Comparison of ENCODE assay signal across 8 mouse cellular contexts in genomic region chr11:97029686-97030417, GRCm38 (mm10). TPM values are rescaled to one million over a fixed set of nuclear protein-coding genes. Genes with fewer than 3 reads are reported as not detected.
DNase-seq lines count a peak whose midpoint lies in the region; ATAC-seq and TF ChIP-seq lines count a peak whose summit lies in the region.

Scrn2 (plus strand) TSS chr11:97029938.

- peak within 1 kb of the TSS; percentile 83 for H3K4me2 ChIP-seq in embryonic facial prominence, embryonic 12.5 days (replicated peaks)
- H3K4me2 ChIP-seq in limb, embryonic 14.5 days (replicated peaks; ENCODE audit: low read depth, low read length, severe bottlenecking) = peak within 1 kb of the TSS; percentile 89
- peak within 1 kb of the TSS; percentile 83 for H3K4me2 ChIP-seq in midbrain, embryonic 16.5 days (ENCODE audit: low read length)

- TF ChIP-seq POLR2A in limb, embryonic 14.5 days (IDR thresholded peaks at IDR 0.05; ENCODE audit: borderline replicate concordance, extremely low read depth, insufficient read depth, insufficient read length) = no peak

- peak within 1 kb of the TSS; percentile 61 for H3K4me3 ChIP-seq in embryonic facial prominence, embryonic 12.5 days
- H3K4me3 ChIP-seq in limb, embryonic 14.5 days (replicated peaks; ENCODE audit: low read length) = peak within 1 kb of the TSS; percentile 62
- peak within 1 kb of the TSS; percentile 79 for H3K4me3 ChIP-seq in midbrain, embryonic 16.5 days (ENCODE audit: low read depth, low read length)

- peaks cover 4% of the 10 kb centered on the region; the same call in 1 of the 2 replicates for H3K36me3 ChIP-seq in embryonic facial prominence, embryonic 12.5 days
- H3K36me3 ChIP-seq in limb, embryonic 14.5 days (ENCODE audit: control insufficient read depth, insufficient read depth, low read length) = peaks cover 9% of the 10 kb centered on the region; the same call in 1 of the 2 replicates
- H3K36me3 ChIP-seq in midbrain, embryonic 16.5 days (ENCODE audit: control insufficient read depth, insufficient read depth, low read length) = no peaks in the 10 kb centered on the region

- no peak; the same call in 1 of the 2 replicates for ATAC-seq in embryonic facial prominence, embryonic 12.5 days (ENCODE audit: insufficient number of reproducible peaks, insufficient read depth, low FRiP score, low TSS enrichment)
- ATAC-seq in limb, embryonic 14.5 days (ENCODE audit: low FRiP score, low read depth) = peak; percentile 83
- peak; percentile 74 for ATAC-seq in midbrain, embryonic 16.5 days

- H3K9ac ChIP-seq in embryonic facial prominence, embryonic 12.5 days = peak within 1 kb of the TSS; percentile 66
- H3K9ac ChIP-seq in limb, embryonic 14.5 days (ENCODE audit: low read depth, low read length, severe bottlenecking) = peak within 1 kb of the TSS; percentile 69
- peak within 1 kb of the TSS; percentile 85 for H3K9ac ChIP-seq in midbrain, embryonic 16.5 days (ENCODE audit: low read depth, low read length)

- H3K4me1 ChIP-seq in embryonic facial prominence, embryonic 12.5 days = peaks cover 18% of the 10 kb centered on the region
- peaks cover 11% of the 10 kb centered on the region for H3K4me1 ChIP-seq in limb, embryonic 14.5 days (ENCODE audit: control insufficient read depth, insufficient read depth, low read length)
- H3K4me1 ChIP-seq in midbrain, embryonic 16.5 days (ENCODE audit: control insufficient read depth, insufficient read depth, low read length) = peaks cover 8% of the 10 kb centered on the region; the same call in 1 of the 2 replicates

- DNase-seq in 3134 (ENCODE audit: extremely low read depth, insufficient read length, low spot score) = peak; percentile 94
- peak; percentile 84 for DNase-seq in adrenal gland, postnatal 25 days
- peak; percentile 88 for DNase-seq in heart, adult 8-10 months (ENCODE audit: low spot score)
- peak; percentile 87 to 94 for DNase-seq in kidney, adult 8-10 months
- peak; percentile 90 for DNase-seq in limb, embryonic 14.5 days (ENCODE audit: low spot score)
- DNase-seq in spleen, postnatal 10 days (ENCODE audit: low spot score in 2 of 2) = peak; percentile 87 to 89

- no peaks in the 10 kb centered on the region for H3K9me3 ChIP-seq in embryonic facial prominence, embryonic 12.5 days
- no peaks in the 10 kb centered on the region for H3K9me3 ChIP-seq in limb, embryonic 14.5 days (ENCODE audit: control insufficient read depth, low read length)
- H3K9me3 ChIP-seq in midbrain, embryonic 16.5 days (replicated peaks; ENCODE audit: control insufficient read depth, low read length, poor library complexity, severe bottlenecking) = no peaks in the 10 kb centered on the region

- H3K27me3 ChIP-seq in embryonic facial prominence, embryonic 12.5 days = peaks cover 6% of the 10 kb centered on the region
- H3K27me3 ChIP-seq in limb, embryonic 14.5 days (ENCODE audit: control insufficient read depth, insufficient read depth, low read length) = no peaks in the 10 kb centered on the region
- H3K27me3 ChIP-seq in midbrain, embryonic 16.5 days (ENCODE audit: control insufficient read depth, insufficient read depth, low read depth, low read length) = peaks cover 5% of the 10 kb centered on the region

- H3K27ac ChIP-seq in embryonic facial prominence, embryonic 12.5 days = peak within 1 kb of the TSS; percentile 83
- H3K27ac ChIP-seq in limb, embryonic 14.5 days (replicated peaks; ENCODE audit: low read depth, low read length) = peak within 1 kb of the TSS; percentile 74
- peak within 1 kb of the TSS; percentile 82 for H3K27ac ChIP-seq in midbrain, embryonic 16.5 days (ENCODE audit: low read length)

- 2% methylated on average over 25 of the region's 25 CpGs for WGBS in embryonic facial prominence, embryonic 12.5 days
- 3% methylated on average over 25 of the region's 25 CpGs for WGBS in limb, embryonic 14.5 days
- under 1% methylated on average over 25 of the region's 25 CpGs for WGBS in midbrain, embryonic 16.5 days

RNA-seq across cellular contexts. Expression of gene Scrn2, which starts in this region (rescaled TPM):
- total RNA-seq in adrenal gland, postnatal 25 days (2021) = 12.8 and 22.7 TPM in 2 replicates
- polyA plus RNA-seq in embryonic facial prominence, embryonic 12.5 days (2016; fragmentation: Nextera tagmentation; extraction: Ambion mirVana) = 30.5 and 30.6 TPM in 2 replicates
- total RNA-seq in heart, adult 8-10 months (2022) = 10 to 100 TPM; 13.6 to 18.0 (median 15.4) TPM
- 23.3 and 29.0 TPM in 2 replicates for polyA plus RNA-seq in limb, embryonic 14.5 days (2012; rRNA removed)
- polyA plus RNA-seq in limb, embryonic 14.5 days (2014; fragmentation: Nextera tagmentation; extraction: Ambion mirVana) = 20.3 and 21.4 TPM in 2 replicates
- 13.7 and 16.7 TPM in 2 replicates for polyA plus RNA-seq in midbrain, embryonic 16.5 days (2015; fragmentation: Nextera tagmentation; extraction: Ambion mirVana)
